Mouse (Mus musculus): ENCODE measurements around the gene Crocc. TPM values are rescaled to one million over a fixed set of nuclear protein-coding genes. Genes with fewer than 3 reads are reported as not detected.

Crocc gene
- polyA plus RNA-seq, 1 experiment from 2014 or later = 1.5 TPM

- Histone ChIP-seq H3K27ac (no peak overlapping the region), H3K36me3 (ENCODE audit: inconsistent target) (peaks cover 61% of the 10 kb centered on the region), H3K4me3 (ENCODE audit: inconsistent target) (no peak overlapping the region), H3K79me2 (ENCODE audit: inconsistent target) (peaks cover 4% of the 10 kb centered on the region; the same call in 1 of the 2 replicates)
- WGBS (ENCODE audit: missing documents) = 93% methylated on average over 7 of the region's 10 CpGs
These were observed 83.1 kb downstream of the Crocc start for GRCm38 (mm10) chr4:140977278-140977677.

DNA sequence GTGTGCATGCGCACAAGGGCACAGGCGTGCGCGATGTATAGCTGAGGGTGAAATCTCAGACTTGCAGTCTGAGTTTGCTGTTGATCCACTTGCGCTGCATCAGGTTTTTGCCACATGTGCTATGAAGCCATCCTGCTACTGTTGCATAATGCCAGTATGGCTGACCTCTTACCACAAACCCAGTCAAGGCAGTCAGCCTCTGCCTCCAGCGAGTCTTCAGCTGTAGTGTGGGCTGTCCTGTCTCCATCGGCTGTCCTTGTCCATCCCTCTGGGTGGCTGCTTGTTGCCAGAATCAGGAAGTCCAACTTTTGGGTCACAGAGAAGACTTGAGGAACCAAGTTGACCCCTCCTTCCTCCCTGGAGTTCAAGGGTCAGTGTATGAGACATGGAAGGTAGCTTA, 85.0 kb downstream of the Crocc start:
- H3K36me3 ChIP-seq (ENCODE audit: inconsistent target) = peaks cover 76% of the 10 kb centered on the region

DNA sequence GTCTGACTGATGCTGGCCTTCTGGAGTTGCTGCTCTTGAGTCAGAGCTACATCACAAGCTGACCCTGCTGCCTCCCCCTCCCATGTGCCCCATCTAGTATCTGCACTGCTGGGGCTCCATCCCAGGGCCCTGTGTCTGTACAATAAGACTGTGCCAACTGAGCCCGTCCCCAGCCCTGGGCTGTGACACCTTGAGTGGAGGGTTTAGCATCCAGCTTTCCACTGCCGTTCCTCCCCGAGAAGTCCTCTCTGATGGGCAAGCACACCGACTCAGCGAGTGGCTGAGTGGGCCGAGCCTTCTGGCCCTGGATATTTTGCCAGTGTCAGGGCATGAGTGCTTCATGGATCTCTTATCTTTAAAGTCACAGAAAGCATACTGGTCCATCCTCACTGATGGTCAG, 85.9 kb downstream of the Crocc start:
- Histone ChIP-seq H3K36me3 (ENCODE audit: inconsistent target) (peaks cover 73% of the 10 kb centered on the region), H3K79me2 (ENCODE audit: inconsistent target) (peaks cover 7% of the 10 kb centered on the region; the same call in 1 of the 2 replicates), H3K27ac (peak overlapping the region; percentile 68), H3K4me3 (ENCODE audit: inconsistent target) (no peak overlapping the region)
- 89% methylated on average over 6 of the region's 6 CpGs for WGBS (ENCODE audit: missing documents)

More for the DNA sequence above, 85.0 kb downstream of the Crocc start:
- H3K27ac ChIP-seq = peak overlapping the region; percentile 68
- H3K79me2 ChIP-seq (ENCODE audit: inconsistent target) = peaks cover 4% of the 10 kb centered on the region; the same call in 1 of the 2 replicates
- no peak overlapping the region for H3K4me3 ChIP-seq (ENCODE audit: inconsistent target)
- WGBS (ENCODE audit: missing documents) = 46% methylated on average over 7 of the region's 7 CpGs

- H3K79me2 ChIP-seq (ENCODE audit: inconsistent target) = peaks cover 27% of the 10 kb centered on the region
- H3K27ac ChIP-seq = 0 out of 2 replicates have a peak overlapping the region, but pooled peaks have one; percentile 7
- WGBS (ENCODE audit: missing documents) = 63% methylated on average over 13 of the region's 13 CpGs
- H3K36me3 ChIP-seq (ENCODE audit: inconsistent target) = peaks cover 58% of the 10 kb centered on the region
- no peak overlapping the region for H3K4me3 ChIP-seq (ENCODE audit: inconsistent target)
These were observed 88.7 kb downstream of the Crocc start for GRCm38 (mm10) chr4:140971691-140972090.

DNA sequence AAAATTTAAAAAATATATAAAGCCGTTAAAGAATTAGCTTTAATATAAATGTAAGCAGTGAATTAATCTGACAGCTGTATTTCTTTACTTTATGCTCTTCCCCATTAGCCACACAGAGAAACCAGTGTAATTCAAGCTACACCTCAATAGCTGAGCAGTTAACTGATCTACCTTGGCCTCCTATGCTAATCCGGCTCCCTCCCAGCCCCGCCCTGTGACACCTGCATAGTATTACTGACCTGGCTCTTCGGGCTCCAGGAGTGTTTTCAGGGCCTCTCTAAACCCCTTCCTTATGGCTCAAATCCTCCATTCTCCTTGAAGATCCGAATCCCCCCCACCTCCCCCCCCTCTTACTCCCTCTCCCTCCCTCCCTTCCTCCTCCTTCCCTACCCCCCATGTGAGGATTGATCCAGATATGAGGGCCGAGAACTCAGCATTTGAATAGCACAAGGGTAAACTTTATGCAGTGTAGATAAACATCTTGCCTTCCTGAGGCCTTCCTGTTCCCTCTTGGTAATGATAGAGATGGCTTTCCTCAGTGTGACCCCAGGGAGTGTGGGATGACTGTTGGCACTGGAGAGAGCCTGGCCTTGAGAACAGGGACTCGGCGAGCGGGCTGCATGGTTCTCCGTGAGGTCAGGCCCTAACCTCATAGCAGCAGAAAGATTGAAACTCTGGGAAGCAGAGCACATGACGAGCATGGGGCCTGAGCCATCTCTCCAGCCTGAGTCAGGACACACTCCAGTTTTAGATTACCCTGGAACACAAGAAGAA, 92.8 kb downstream of the Crocc start:
- Histone ChIP-seq H3K36me3 (ENCODE audit: inconsistent target) (peaks cover 41% of the 10 kb centered on the region), H3K4me3 (ENCODE audit: inconsistent target) (no peak overlapping the region), H3K79me2 (ENCODE audit: inconsistent target) (peaks cover 47% of the 10 kb centered on the region), H3K27ac (no peak overlapping the region)
- WGBS (ENCODE audit: missing documents) = 87% methylated on average over 11 of the region's 11 CpGs

Other genes starting within 250 kb of the Crocc start
- 0.11 to 0.18 TPM (median 0.17 TPM) in 3 replicates for gene Padi3, start 249.9 kb downstream of the Crocc start, polyA plus RNA-seq (2018)
- not detected in 3 replicates for gene Padi1, start 214.8 kb downstream of the Crocc start, polyA plus RNA-seq (2018)
- 5.2 to 6.9 TPM (median 5.6 TPM) in 3 replicates for gene Padi2, start 154.2 kb downstream of the Crocc start, polyA plus RNA-seq (2018)
- gene Sdhb, start 99.3 kb downstream of the Crocc start, polyA plus RNA-seq (2018) = 115 to 183 TPM (median 157 TPM) in 3 replicates
- 156 to 334 TPM (median 219 TPM) in 3 replicates for gene Atp13a2, start 73.7 kb downstream of the Crocc start, polyA plus RNA-seq (2018)
- not detected in 3 replicates for gene Mfap2, start 50.1 kb downstream of the Crocc start, polyA plus RNA-seq (2018)
- gene Necap2, start 17.8 kb upstream of the Crocc start, polyA plus RNA-seq (2018) = 143 to 205 TPM (median 159 TPM) in 3 replicates
- gene Spata21, start 27.8 kb upstream of the Crocc start, polyA plus RNA-seq (2018) = not detected in 3 replicates
- gene Szrd1, start 79.2 kb upstream of the Crocc start, polyA plus RNA-seq (2018) = 80.7 to 108 TPM (median 104 TPM) in 3 replicates
- gene Fbxo42, start 87.4 kb upstream of the Crocc start, polyA plus RNA-seq (2018) = 11.6 to 18.7 TPM (median 16.1 TPM) in 3 replicates
- 0.22 to 1.3 TPM in 2 of 3 replicates, not detected in the other for gene Rsg1, start 153.4 kb upstream of the Crocc start, polyA plus RNA-seq (2018)
- 0.35 TPM in 1 of 3 replicates, not detected in the others for gene Arhgef19, start 178.9 kb upstream of the Crocc start, polyA plus RNA-seq (2018)
- 0.03 to 0.17 TPM in 2 of 3 replicates, not detected in the other for gene Epha2, start 240.7 kb upstream of the Crocc start, polyA plus RNA-seq (2018)

Measured in macrophage (primary cell).